Mouse (Mus musculus): ENCODE data around the gene Atg4a-ps. TPM values are rescaled to one million over a fixed set of nuclear protein-coding genes. Genes with fewer than 3 reads are reported as not detected.

Gene Atg4a-ps
- polyA plus RNA-seq, 1 experiment = not detected

DNA sequence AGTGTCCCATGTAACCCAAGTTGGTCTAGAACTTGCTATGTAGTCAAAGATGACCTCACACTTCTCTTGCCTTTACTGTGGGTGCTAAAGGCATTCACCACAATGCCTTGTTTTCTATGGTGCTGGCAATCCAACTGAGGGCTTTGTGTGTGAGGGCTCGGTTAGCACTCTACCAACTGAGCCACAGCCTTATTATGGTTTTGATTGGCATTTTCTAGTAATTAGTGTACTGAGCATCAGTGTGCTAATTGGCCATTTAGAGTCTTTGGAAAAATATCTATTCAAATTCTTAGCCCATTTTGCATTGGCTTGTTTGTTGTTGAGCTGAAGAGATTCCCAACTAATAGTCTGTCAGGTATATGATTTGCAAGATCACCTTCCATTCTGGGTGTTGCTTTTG lies 8.2 kb downstream of the Atg4a-ps start:
- Histone ChIP-seq H3K4me3 (replicated peaks) (no peak overlapping the region), H3K9me3 (ENCODE audit: control insufficient read depth, low read length) (no peaks in the 10 kb centered on the region), H3K4me1 (ENCODE audit: control insufficient read depth) (no peaks in the 10 kb centered on the region), H3K27me3 (ENCODE audit: control insufficient read depth) (no peaks in the 10 kb centered on the region), H3K36me3 (ENCODE audit: control insufficient read depth) (no peaks in the 10 kb centered on the region)
- TF ChIP-seq TAL1 (IDR thresholded peaks at IDR 0.05; ENCODE audit: low read length) (no peak), GATA1 (IDR thresholded peaks at IDR 0.05; ENCODE audit: low read length) (no peak)

DNA sequence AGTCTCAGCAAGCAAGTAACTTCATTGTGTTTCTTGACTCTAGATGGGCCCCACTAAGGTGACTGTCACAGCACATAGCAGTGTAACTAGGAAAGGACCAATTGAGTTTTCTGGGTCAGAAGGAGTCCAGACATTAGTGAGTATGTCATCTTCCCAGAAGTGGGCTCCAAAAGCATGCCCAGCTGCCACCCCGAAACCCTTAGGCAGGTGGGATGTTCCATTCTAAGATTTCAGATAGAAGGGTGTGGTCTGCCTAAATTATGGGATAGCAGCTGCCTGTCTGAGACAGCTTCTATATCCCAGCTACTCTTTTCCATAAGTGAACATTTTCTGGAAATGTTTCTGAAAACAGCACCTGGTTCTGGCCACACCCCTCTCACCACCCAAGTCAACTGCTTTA lies 11.6 kb downstream of the Atg4a-ps start:
- Histone ChIP-seq H3K4me1 (ENCODE audit: control insufficient read depth) (no peaks in the 10 kb centered on the region), H3K36me3 (ENCODE audit: control insufficient read depth) (no peaks in the 10 kb centered on the region), H3K4me3 (replicated peaks) (no peak overlapping the region), H3K27me3 (ENCODE audit: control insufficient read depth) (no peaks in the 10 kb centered on the region), H3K9me3 (ENCODE audit: control insufficient read depth, low read length) (no peaks in the 10 kb centered on the region)
- TF ChIP-seq TAL1 (IDR thresholded peaks at IDR 0.05; ENCODE audit: low read length) = no peak
- no peak for TF ChIP-seq GATA1 (IDR thresholded peaks at IDR 0.05; ENCODE audit: low read length)

DNA sequence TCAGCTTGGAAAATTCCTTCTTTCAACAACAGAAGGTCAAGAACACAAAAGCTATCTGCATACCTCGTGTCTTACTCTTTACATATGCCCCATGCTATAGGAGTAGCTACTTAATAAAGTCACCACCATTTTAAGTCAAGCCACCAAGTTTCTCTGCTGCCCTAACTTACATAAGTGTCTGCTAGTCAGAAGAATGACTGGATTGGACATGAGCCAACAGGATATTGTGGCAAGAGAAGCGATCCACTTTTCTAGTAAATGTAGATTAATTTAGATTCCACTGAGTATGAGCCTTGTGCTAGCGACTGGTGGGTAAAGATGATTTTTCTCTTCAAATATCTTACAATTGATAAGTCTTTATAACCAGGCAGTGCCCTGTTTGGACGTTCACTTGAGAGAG lies 12.0 kb downstream of the Atg4a-ps start:
- Histone ChIP-seq H3K9me3 (ENCODE audit: control insufficient read depth, low read length) (no peaks in the 10 kb centered on the region), H3K4me3 (replicated peaks) (no peak overlapping the region), H3K27me3 (ENCODE audit: control insufficient read depth) (no peaks in the 10 kb centered on the region), H3K4me1 (ENCODE audit: control insufficient read depth) (no peaks in the 10 kb centered on the region), H3K36me3 (ENCODE audit: control insufficient read depth) (no peaks in the 10 kb centered on the region)
- no peak for TF ChIP-seq TAL1 (IDR thresholded peaks at IDR 0.05; ENCODE audit: low read length)

DNA sequence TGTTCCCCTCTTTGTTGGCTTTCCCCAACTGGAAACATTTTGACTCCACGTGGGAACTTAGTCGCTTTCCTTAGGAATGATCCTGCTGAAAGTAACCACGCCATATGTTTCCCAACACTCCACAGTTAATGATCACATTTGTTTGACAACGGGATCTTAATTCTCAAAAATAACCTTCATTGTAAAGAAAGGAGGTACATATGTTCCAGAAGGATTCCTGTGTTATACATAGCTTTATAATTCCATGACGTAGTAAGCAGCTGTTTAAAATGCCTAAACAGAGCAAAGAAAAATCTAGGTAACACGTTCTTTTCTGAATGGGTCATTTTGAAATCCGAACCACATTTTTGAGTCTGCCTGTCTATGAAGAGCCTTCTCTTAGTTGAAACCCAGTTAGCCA lies 12.7 kb downstream of the Atg4a-ps start:
- Histone ChIP-seq H3K4me3 (replicated peaks) (no peak overlapping the region), H3K9me3 (ENCODE audit: control insufficient read depth, low read length) (no peaks in the 10 kb centered on the region), H3K4me1 (ENCODE audit: control insufficient read depth) (no peaks in the 10 kb centered on the region), H3K27me3 (ENCODE audit: control insufficient read depth) (no peaks in the 10 kb centered on the region), H3K36me3 (ENCODE audit: control insufficient read depth) (no peaks in the 10 kb centered on the region)
- TF ChIP-seq TAL1 (IDR thresholded peaks at IDR 0.05; ENCODE audit: low read length) (no peak), GATA1 (IDR thresholded peaks at IDR 0.05; ENCODE audit: low read length) (no peak)

DNA sequence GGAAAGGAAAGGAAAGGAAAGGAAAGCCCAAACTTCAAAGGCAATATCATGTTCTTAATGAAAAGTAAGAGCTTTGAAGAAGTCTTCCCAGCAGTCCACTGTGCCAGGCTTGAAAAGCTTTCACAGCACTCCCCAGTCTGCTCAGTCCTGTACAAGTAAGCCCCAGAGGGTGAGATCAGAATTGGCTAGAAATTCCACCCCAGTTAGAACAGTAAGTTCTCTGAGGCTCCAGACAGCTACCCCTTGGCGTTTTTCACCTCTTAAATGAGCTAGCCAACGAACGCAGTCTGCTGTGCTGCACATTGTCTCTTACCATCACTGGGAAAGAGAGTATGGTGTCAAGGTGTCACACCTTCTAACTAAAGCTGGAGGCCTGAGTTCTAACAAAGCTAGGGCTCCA lies 18.2 kb downstream of the Atg4a-ps start:
- H3K4me1 ChIP-seq (ENCODE audit: control insufficient read depth) = no peaks in the 10 kb centered on the region
- TF ChIP-seq TAL1 (IDR thresholded peaks at IDR 0.05; ENCODE audit: low read length) (no peak), GATA1 (IDR thresholded peaks at IDR 0.05; ENCODE audit: low read length) (no peak)
- no peak overlapping the region for H3K4me3 ChIP-seq (replicated peaks)
- no peaks in the 10 kb centered on the region for H3K27me3 ChIP-seq (ENCODE audit: control insufficient read depth)
- no peaks in the 10 kb centered on the region for H3K36me3 ChIP-seq (ENCODE audit: control insufficient read depth)
- peaks cover 6% of the 10 kb centered on the region; the same call in 1 of the 2 replicates for H3K9me3 ChIP-seq (ENCODE audit: control insufficient read depth, low read length)

DNA sequence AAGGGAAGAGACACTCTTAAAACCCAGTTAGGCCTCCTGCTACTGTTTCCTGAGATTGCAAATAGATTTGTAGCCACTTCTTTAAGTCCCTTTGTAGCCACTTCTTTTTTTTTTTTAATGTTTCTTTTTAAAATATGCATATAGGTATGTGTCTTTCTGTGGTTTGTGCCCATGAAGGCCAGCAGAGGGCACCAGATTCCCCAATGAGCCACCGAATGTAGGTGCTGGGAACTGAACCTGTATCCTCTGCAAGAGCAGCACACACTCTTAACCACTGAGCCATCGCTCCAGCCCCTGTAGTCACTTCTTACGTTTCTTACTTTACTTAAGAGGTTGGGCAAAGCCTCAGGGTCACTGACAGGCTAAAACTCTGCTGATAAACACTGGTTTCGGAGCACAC lies 19.4 kb downstream of the Atg4a-ps start:
- H3K27me3 ChIP-seq (ENCODE audit: control insufficient read depth) = no peaks in the 10 kb centered on the region
- TF ChIP-seq TAL1 (IDR thresholded peaks at IDR 0.05; ENCODE audit: low read length) (no peak), GATA1 (IDR thresholded peaks at IDR 0.05; ENCODE audit: low read length) (no peak)
- H3K9me3 ChIP-seq (ENCODE audit: control insufficient read depth, low read length) = peaks cover 6% of the 10 kb centered on the region; the same call in 1 of the 2 replicates
- no peaks in the 10 kb centered on the region for H3K4me1 ChIP-seq (ENCODE audit: control insufficient read depth)
- no peak overlapping the region for H3K4me3 ChIP-seq (replicated peaks)
- no peaks in the 10 kb centered on the region for H3K36me3 ChIP-seq (ENCODE audit: control insufficient read depth)

DNA sequence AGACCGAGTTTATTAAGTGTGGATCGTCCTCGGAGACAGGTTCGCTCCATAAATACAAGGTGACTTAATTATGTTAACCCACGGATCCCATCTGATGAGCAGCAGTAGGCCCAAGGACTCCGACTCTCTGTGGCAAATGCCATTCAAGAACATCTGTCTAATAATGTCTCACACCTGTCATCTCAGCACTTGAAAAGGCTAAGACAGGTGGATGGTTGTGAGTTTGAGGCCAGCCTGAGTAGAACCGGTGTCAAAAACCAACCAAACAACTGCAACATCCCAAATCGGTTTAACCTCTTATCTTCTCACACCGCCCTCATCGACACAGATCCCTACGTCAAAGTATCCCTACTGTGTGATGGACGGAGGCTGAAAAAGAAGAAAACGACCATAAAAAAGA lies 20.7 kb downstream of the Atg4a-ps start:
- TF ChIP-seq GATA1 (IDR thresholded peaks at IDR 0.05; ENCODE audit: low read length) = no peak
- no peak for TF ChIP-seq TAL1 (IDR thresholded peaks at IDR 0.05; ENCODE audit: low read length)
- Histone ChIP-seq H3K4me3 (replicated peaks) (no peak overlapping the region), H3K27me3 (ENCODE audit: control insufficient read depth) (no peaks in the 10 kb centered on the region), H3K9me3 (ENCODE audit: control insufficient read depth, low read length) (peaks cover 6% of the 10 kb centered on the region; the same call in 1 of the 2 replicates), H3K36me3 (ENCODE audit: control insufficient read depth) (no peaks in the 10 kb centered on the region), H3K4me1 (ENCODE audit: control insufficient read depth) (no peaks in the 10 kb centered on the region)

DNA sequence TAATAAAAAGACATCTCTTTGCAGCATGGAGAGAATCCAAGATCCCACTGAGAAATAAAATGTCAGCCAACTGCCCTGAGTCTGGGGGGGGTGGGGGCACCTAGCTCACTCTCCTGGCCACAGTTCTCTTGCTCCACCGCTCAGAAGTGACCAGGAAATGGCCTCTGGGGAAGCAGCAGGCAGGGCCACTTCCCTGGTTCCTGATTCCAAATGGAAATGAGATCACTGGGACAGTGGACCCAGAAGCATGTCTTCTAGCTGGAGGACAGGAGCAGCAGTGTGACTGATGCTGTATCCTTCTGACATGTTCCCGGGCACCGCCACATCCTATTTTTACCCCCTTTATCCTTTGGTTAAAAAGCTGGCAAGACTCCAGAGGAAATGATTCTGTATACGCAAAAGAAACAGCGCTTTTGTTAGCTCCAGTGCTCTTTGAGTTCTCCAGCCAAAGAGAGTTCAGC lies 21.2 kb downstream of the Atg4a-ps start:
- TF ChIP-seq GATA1 (IDR thresholded peaks at IDR 0.05; ENCODE audit: low read length) (no peak), TAL1 (IDR thresholded peaks at IDR 0.05; ENCODE audit: low read length) (no peak)
- H3K4me1 ChIP-seq (ENCODE audit: control insufficient read depth) = no peaks in the 10 kb centered on the region
- H3K27me3 ChIP-seq (ENCODE audit: control insufficient read depth) = no peaks in the 10 kb centered on the region
- H3K9me3 ChIP-seq (ENCODE audit: control insufficient read depth, low read length) = peaks cover 6% of the 10 kb centered on the region; the same call in 1 of the 2 replicates
- no peak overlapping the region for H3K4me3 ChIP-seq (replicated peaks)
- no peaks in the 10 kb centered on the region for H3K36me3 ChIP-seq (ENCODE audit: control insufficient read depth)

DNA sequence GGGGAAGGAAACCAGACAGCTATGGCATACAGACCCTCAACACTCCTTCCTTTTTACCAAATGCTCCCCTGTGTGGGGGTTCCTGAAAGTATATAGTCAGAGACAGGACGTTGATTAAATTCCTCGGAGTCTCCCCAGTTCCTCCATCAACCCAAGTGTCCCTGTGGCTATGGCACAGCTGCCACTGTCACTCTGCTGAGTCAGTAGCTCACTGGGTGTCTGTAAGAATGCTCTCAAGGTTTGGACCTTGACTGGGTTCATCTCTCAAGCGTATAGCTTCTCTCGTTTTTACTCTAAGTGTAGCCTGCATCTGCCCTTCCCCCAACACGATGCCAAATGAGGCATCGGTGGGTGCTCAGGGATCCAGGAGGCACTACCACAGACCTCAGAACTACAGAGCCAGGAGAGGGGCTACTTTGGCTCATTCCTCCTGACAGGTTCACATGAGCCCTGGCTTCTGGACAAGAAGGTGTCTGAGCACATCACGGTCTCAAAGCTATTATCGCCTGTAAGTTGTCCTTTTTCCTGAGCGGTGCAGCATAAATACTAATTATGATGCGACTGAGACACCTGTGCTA lies 21.9 kb downstream of the Atg4a-ps start:
- H3K4me3 ChIP-seq (replicated peaks) = no peak overlapping the region
- TF ChIP-seq TAL1 (IDR thresholded peaks at IDR 0.05; ENCODE audit: low read length) (no peak), GATA1 (IDR thresholded peaks at IDR 0.05; ENCODE audit: low read length) (no peak)

DNA sequence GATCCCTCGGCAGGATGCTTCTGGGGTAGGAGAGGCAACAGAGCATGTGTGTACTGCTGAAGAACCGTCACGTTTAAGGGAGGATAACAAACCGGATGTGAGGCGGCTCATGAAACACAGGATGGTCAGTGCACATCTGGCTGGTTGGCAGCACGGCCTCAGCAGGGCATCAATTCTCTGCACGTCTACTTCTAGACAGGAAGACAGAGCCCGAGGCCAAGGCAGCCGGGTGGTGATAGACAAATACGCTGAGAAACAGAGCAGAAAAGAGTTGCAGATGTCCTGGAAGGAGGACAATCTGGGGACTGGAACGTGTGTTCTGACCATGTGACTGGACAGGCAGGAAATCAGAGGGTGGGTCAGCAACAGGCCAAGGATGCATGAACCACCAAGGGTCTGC lies 25.8 kb downstream of the Atg4a-ps start:
- TF ChIP-seq TAL1 (IDR thresholded peaks at IDR 0.05; ENCODE audit: low read length) (no peak), GATA1 (IDR thresholded peaks at IDR 0.05; ENCODE audit: low read length) (no peak)
- H3K4me1 ChIP-seq (ENCODE audit: control insufficient read depth) = no peaks in the 10 kb centered on the region
- H3K27me3 ChIP-seq (ENCODE audit: control insufficient read depth) = no peaks in the 10 kb centered on the region; the same call in 1 of the 2 replicates
- H3K9me3 ChIP-seq (ENCODE audit: control insufficient read depth, low read length) = no peaks in the 10 kb centered on the region
- no peak overlapping the region for H3K4me3 ChIP-seq (replicated peaks)
- H3K36me3 ChIP-seq (ENCODE audit: control insufficient read depth) = no peaks in the 10 kb centered on the region

More for the DNA sequence above, 21.9 kb downstream of the Atg4a-ps start:
- H3K4me1 ChIP-seq (ENCODE audit: control insufficient read depth) = no peaks in the 10 kb centered on the region
- H3K36me3 ChIP-seq (ENCODE audit: control insufficient read depth) = no peaks in the 10 kb centered on the region
- H3K9me3 ChIP-seq (ENCODE audit: control insufficient read depth, low read length) = peaks cover 6% of the 10 kb centered on the region; the same call in 1 of the 2 replicates
- H3K27me3 ChIP-seq (ENCODE audit: control insufficient read depth) = no peaks in the 10 kb centered on the region

All from erythroblast, embryonic 14.5 days (primary cell).